Mouse (Mus musculus) left cerebral cortex, adult 2 months (tissue): ENCODE measurements around the gene Kbtbd3. TPM values are rescaled to one million over a fixed set of nuclear protein-coding genes. Genes with fewer than 3 reads are reported as not detected.

Experiments
- DNase-seq, 2 experiments: peaks; one replicate each; pipeline ENCODE4 v3.0.0; 2021 to 2022; ENCODE audit warnings: low spot score in 2 of 2, mixed read lengths in 1 of 2; ENCODE audit errors: extremely low spot score in 1 of 2
- H3K27ac ChIP-seq: fragments of 200-600 bp; 2 replicates; pipeline ENCODE4 v1.8.1; 2022
- H3K4me3 ChIP-seq: fragments of 200-600 bp; 2 replicates; pipeline ENCODE4 v1.8.1; 2022
- CTCF ChIP-seq: fragments of 200-600 bp; IDR thresholded peaks from 2 replicates; pipeline ENCODE4 v1.8.1; 2022; ENCODE audit warnings: antibody characterized with exemption, mild to moderate bottlenecking, moderate library complexity
- intact Hi-C: fragments of 180-260 bp; cut with DNase I; formaldehyde crosslinking; loops from one replicate; pipeline ENCODE4 v1.15.1; 2025
- microRNA-seq, 2 experiments: library from miRNA; unstranded; fragments of <30 nt; microRNA quantifications; one replicate each; pipeline ENCODE4 v1.2.0; 2021
- total RNA-seq, 2 experiments: library from RNA; stranded (reverse); gene quantifications; 2 replicates each; pipeline ENCODE4 v1.2.3; 2021

Kbtbd3 gene
- total RNA-seq, 2 experiments from 2014 or later: 11.6 to 12.9 TPM

DNA sequence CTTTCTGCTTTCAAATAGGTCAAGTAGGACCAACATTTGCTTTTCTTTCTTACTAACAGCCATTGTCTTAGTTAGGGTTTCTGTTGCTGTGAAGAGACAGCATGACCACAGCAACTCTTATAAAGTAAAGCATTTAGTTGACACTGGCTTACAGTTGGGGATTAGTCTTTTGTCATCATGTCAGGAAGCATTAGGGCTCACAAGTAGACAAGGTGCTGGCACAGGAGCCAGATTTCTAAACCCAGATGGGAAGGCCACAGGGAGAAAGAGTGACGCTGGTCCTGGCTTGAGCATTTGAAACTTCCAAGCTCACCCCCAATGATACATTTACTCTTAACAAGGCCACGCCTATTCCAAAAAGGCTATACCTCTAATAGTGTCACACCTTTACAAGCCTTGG lies 6.1 kb downstream of the Kbtbd3 start:
- DNase-seq: no peak

GRCm38 (mm10) chr9:4318939-4319721 lies 9.5 kb downstream of the Kbtbd3 start:
- DNase-seq: no peak
- no peak for TF ChIP-seq CTCF
- intact Hi-C loops: no loop called here
- no peak overlapping the region for H3K4me3 ChIP-seq
- H3K27ac ChIP-seq: no peak overlapping the region

More for the DNA sequence above, 6.1 kb downstream of the Kbtbd3 start:
- TF ChIP-seq CTCF: no peak
- intact Hi-C loops: no loop called here
- Histone ChIP-seq H3K4me3 (no peak overlapping the region), H3K27ac (no peak overlapping the region)

- intact Hi-C loops: no loop called here
- no peak for DNase-seq
- no peak for TF ChIP-seq CTCF
- Histone ChIP-seq H3K4me3 (no peak overlapping the region), H3K27ac (no peak overlapping the region)
These were observed 43.5 kb downstream of the Kbtbd3 start for GRCm38 (mm10) chr9:4353163-4353562.

GRCm38 (mm10) chr9:4375828-4376639 lies 66.4 kb downstream of the Kbtbd3 start, which contains the start of gene Msantd4:
TSS of gene Msantd4 (plus strand) at chr9:4376562.
- TF ChIP-seq CTCF: no peak
- peak within 1 kb of the TSS; percentile 97 for H3K27ac ChIP-seq
- peak within 1 kb of the TSS; percentile 83 for H3K4me3 ChIP-seq
- intact Hi-C loops: loop anchor here (2.0 kb wide), 1 partner anchor 67 kb away; the partner anchor contains the start of genes Aasdhppt and Kbtbd3
- DNase-seq: peak; percentile 94 to 98

GRCm38 (mm10) chr9:4376640-4377120 lies 67.0 kb downstream of the Kbtbd3 start:
- DNase-seq: no peak
- Histone ChIP-seq H3K4me3 (peak overlapping the region; percentile 83), H3K27ac (peak overlapping the region; percentile 84)
- no peak for TF ChIP-seq CTCF
- intact Hi-C loops: loop anchor here (2.0 kb wide), 1 partner anchor 68 kb away; the partner anchor contains the start of genes Aasdhppt and Kbtbd3

Small RNA genes lying within 50 kb of the gene (microRNA-seq; reads per million reads assigned to microRNA genes)
- gene Gm22195 (0 reads per million in 2 experiments), gene Gm23992 (0 reads per million in 2 experiments)

Other genes starting within 250 kb of the Kbtbd3 start
- 10 to 100 TPM; 25.9 to 29.9 TPM for gene Aasdhppt, start 362 bp upstream of the Kbtbd3 start, total RNA-seq
- gene Msantd4, start 66.7 kb downstream of the Kbtbd3 start, total RNA-seq: 10 to 100 TPM; 56.0 to 56.7 TPM